Mouse (Mus musculus): ENCODE measurements around the gene Myo10. TPM values are rescaled to one million over a fixed set of nuclear protein-coding genes. Genes with fewer than 3 reads are reported as not detected.

Gene Myo10
- total RNA-seq, 2 experiments from 2014 or later, result 65.4 to 82.1 TPM

- DNase-seq, result peak in 1 of 2 experiments; percentile 23
Observed at GRCm38 (mm10) chr15:25811834-25812250, 189.5 kb downstream of the Myo10 start.

GRCm38 (mm10) chr15:25812479-25812878 is 190.2 kb downstream of the Myo10 start:
- intact Hi-C loops (cut with DNase I), result no loop called here
- no peak for DNase-seq

More at GRCm38 (mm10) chr15:25811834-25812250, 189.5 kb downstream of the Myo10 start:
- intact Hi-C loops (cut with DNase I), result no loop called here

GRCm38 (mm10) chr15:25814535-25814934 is 192.2 kb downstream of the Myo10 start:
- no peak for DNase-seq
- intact Hi-C loops (cut with DNase I), result no loop called here

- intact Hi-C loops (cut with DNase I), result no loop called here
- DNase-seq, result no peak
Observed at GRCm38 (mm10) chr15:25817191-25817590, 194.9 kb downstream of the Myo10 start.

- intact Hi-C loops (cut with DNase I), result no loop called here
- DNase-seq, result no peak
Observed at GRCm38 (mm10) chr15:25821981-25822380, 199.7 kb downstream of the Myo10 start.

GRCm38 (mm10) chr15:25822656-25823055 is 200.3 kb downstream of the Myo10 start:
- intact Hi-C loops (cut with DNase I), result no loop called here
- no peak for DNase-seq

- no peak for DNase-seq
- intact Hi-C loops (cut with DNase I), result no loop called here
Observed at GRCm38 (mm10) chr15:25826531-25826961, 204.2 kb downstream of the Myo10 start.

- intact Hi-C loops (cut with DNase I), result no loop called here
Observed at GRCm38 (mm10) chr15:25828464-25828863, 206.1 kb downstream of the Myo10 start.

GRCm38 (mm10) chr15:25830426-25830825 is 208.1 kb downstream of the Myo10 start:
- intact Hi-C loops (cut with DNase I), result no loop called here
- DNase-seq, result no peak

More at GRCm38 (mm10) chr15:25828464-25828863, 206.1 kb downstream of the Myo10 start:
- DNase-seq, result no peak

- DNase-seq, result no peak
- intact Hi-C loops (cut with DNase I), result no loop called here
Observed at GRCm38 (mm10) chr15:25834282-25834681, 212.0 kb downstream of the Myo10 start.

GRCm38 (mm10) chr15:25834920-25835674 is 212.8 kb downstream of the Myo10 start:
- DNase-seq, result no peak
- intact Hi-C loops (cut with DNase I), result no loop called here

- intact Hi-C loops (cut with DNase I), result no loop called here
- DNase-seq, result no peak
Observed at GRCm38 (mm10) chr15:25842462-25843085, 220.2 kb downstream of the Myo10 start.

- peak; percentile 79 for DNase-seq
- intact Hi-C loops (cut with DNase I), result no loop called here
Observed at GRCm38 (mm10) chr15:25843086-25843991, 221.0 kb downstream of the Myo10 start, which contains the start of gene Retreg1. TSS of gene Retreg1 (plus strand) at chr15:25843180.

GRCm38 (mm10) chr15:25844013-25844570 is 221.8 kb downstream of the Myo10 start:
- intact Hi-C loops (cut with DNase I), result no loop called here
- DNase-seq, result no peak

GRCm38 (mm10) chr15:25844771-25845170 is 222.4 kb downstream of the Myo10 start:
- intact Hi-C loops (cut with DNase I), result no loop called here
- no peak for DNase-seq

GRCm38 (mm10) chr15:25847576-25848168 is 225.3 kb downstream of the Myo10 start:
- intact Hi-C loops (cut with DNase I), result no loop called here
- DNase-seq, result no peak

- no peak for DNase-seq
- intact Hi-C loops (cut with DNase I), result no loop called here
Observed at GRCm38 (mm10) chr15:25850552-25850951, 228.2 kb downstream of the Myo10 start.

GRCm38 (mm10) chr15:25854270-25854904 is 232.1 kb downstream of the Myo10 start:
- intact Hi-C loops (cut with DNase I), result no loop called here
- no peak for DNase-seq

- intact Hi-C loops (cut with DNase I), result no loop called here
- peak in 1 of 2 experiments; percentile 8 for DNase-seq
Observed at GRCm38 (mm10) chr15:25858611-25859058, 236.3 kb downstream of the Myo10 start.

GRCm38 (mm10) chr15:25859469-25859868 is 237.1 kb downstream of the Myo10 start:
- DNase-seq, result no peak
- intact Hi-C loops (cut with DNase I), result no loop called here

Data from heart, postnatal 36 days (tissue).